Mouse (Mus musculus) brain, embryonic 14.5 days (tissue): Measurements from ENCODE around the gene Olfr294. TPM values are rescaled to one million over a fixed set of nuclear protein-coding genes. Genes with fewer than 3 reads are reported as not detected.

Experiments
- DNase-seq: peaks from one replicate; pipeline ENCODE4 v3.0.0-alpha.2; 2011; ENCODE audit warnings: low read depth
- CTCF ChIP-seq: fragments of 200-500 bp; IDR thresholded peaks from 2 replicates; pipeline ENCODE4 v1.5.1; 2012; ENCODE audit warnings: inconsistent platforms, mild to moderate bottlenecking, moderate library complexity, borderline replicate concordance; ENCODE audit not compliant: insufficient read depth, insufficient read length; ENCODE audit errors: extremely low read depth
- POLR2A ChIP-seq: fragments of 200-500 bp; IDR thresholded peaks from 2 replicates; pipeline ENCODE4 v1.6.1; 2012; ENCODE audit warnings: mild to moderate bottlenecking, inconsistent platforms, borderline replicate concordance; ENCODE audit not compliant: poor library complexity, insufficient read depth, insufficient read length, severe bottlenecking; ENCODE audit errors: extremely low read depth
- polyA plus RNA-seq: library from polyadenylated mRNA; depleted of rRNA; stranded (reverse); fragments of >200 nt; gene quantifications from 2 replicates; pipeline ENCODE4 v1.2.3, GENCODE M21; 2012; rRNA removed

Gene Olfr294
- polyA plus RNA-seq: not detected in 2 replicates

GRCm38 (mm10) chr7:86616543-86616942, at the start of gene Olfr294:
Olfr294 (minus strand) TSS chr7:86616643.
- TF ChIP-seq POLR2A: no peak
- no peak for DNase-seq

- DNase-seq: no peak
- TF ChIP-seq POLR2A: no peak
- no peak for TF ChIP-seq CTCF
Measured at GRCm38 (mm10) chr7:86648761-86649160, 32.3 kb upstream of the Olfr294 start, which contains the start of gene Olfr293. Olfr293 (plus strand) TSS chr7:86649061.

GRCm38 (mm10) chr7:86583562-86583961, 32.9 kb downstream of the Olfr294 start, which contains the start of gene Olfr295:
Olfr295 (plus strand) TSS chr7:86583862.
- DNase-seq: no peak
- no peak for TF ChIP-seq CTCF
- no peak for TF ChIP-seq POLR2A

Other genes starting within 250 kb of the Olfr294 start
- not detected in 2 replicates for gene Olfr305, start 249.7 kb downstream of the Olfr294 start, polyA plus RNA-seq
- not detected in 2 replicates for gene Olfr304, start 230.0 kb downstream of the Olfr294 start, polyA plus RNA-seq
- gene Olfr303, start 218.9 kb downstream of the Olfr294 start, polyA plus RNA-seq: not detected in 2 replicates
- not detected in 2 replicates for gene Olfr301, start 212.8 kb downstream of the Olfr294 start, polyA plus RNA-seq
- not detected in 2 replicates for gene Olfr299, start 156.7 kb downstream of the Olfr294 start, polyA plus RNA-seq
- not detected in 2 replicates for gene Olfr298, start 124.2 kb downstream of the Olfr294 start, polyA plus RNA-seq
- gene Olfr297, start 96.7 kb downstream of the Olfr294 start, polyA plus RNA-seq: not detected in 2 replicates
- not detected in 2 replicates for gene Olfr295, start 32.8 kb downstream of the Olfr294 start, polyA plus RNA-seq
- gene Olfr293, start 32.4 kb upstream of the Olfr294 start, polyA plus RNA-seq: not detected in 2 replicates
- gene Olfr292, start 71.7 kb upstream of the Olfr294 start, polyA plus RNA-seq: not detected in 2 replicates
- gene Folh1, start 159.3 kb upstream of the Olfr294 start, polyA plus RNA-seq: 0.29 and 0.34 TPM in 2 replicates
- gene Vmn2r77, start 178.4 kb upstream of the Olfr294 start, polyA plus RNA-seq: not detected in 2 replicates